Mouse (Mus musculus): ENCODE measurements around the gene Aff2. TPM values are rescaled to one million over a fixed set of nuclear protein-coding genes. Genes with fewer than 3 reads are reported as not detected.

Aff2 gene
- polyA plus RNA-seq, 1 experiment from 2014 or later: 3.2 TPM

- Histone ChIP-seq H3K27me3 (replicated peaks) (no peaks in the 10 kb centered on the region), H3K9ac (no peak overlapping the region), H3K9me3 (no peaks in the 10 kb centered on the region), H3K4me1 (replicated peaks) (no peaks in the 10 kb centered on the region), H3K27ac (no peak overlapping the region), H3K4me2 (replicated peaks) (no peak overlapping the region), H3K4me3 (replicated peaks) (no peak overlapping the region), H3K36me3 (no peaks in the 10 kb centered on the region)
- no peak for ATAC-seq
- 90% methylated on average over 4 of the region's 4 CpGs for WGBS
These were observed 451.7 kb downstream of the Aff2 start for GRCm38 (mm10) chrX:69811798-69812197.

- no peaks in the 10 kb centered on the region for H3K36me3 ChIP-seq
- no peaks in the 10 kb centered on the region for H3K9me3 ChIP-seq
- no peak overlapping the region for H3K27ac ChIP-seq
- no peak overlapping the region for H3K4me3 ChIP-seq (replicated peaks)
- H3K4me2 ChIP-seq (replicated peaks): no peak overlapping the region
- H3K9ac ChIP-seq: no peak overlapping the region
- no peaks in the 10 kb centered on the region for H3K27me3 ChIP-seq (replicated peaks)
- no peaks in the 10 kb centered on the region for H3K4me1 ChIP-seq (replicated peaks)
- WGBS: 89% methylated on average over 2 of the region's 2 CpGs
- ATAC-seq: no peak
These were observed 455.0 kb downstream of the Aff2 start for GRCm38 (mm10) chrX:69815054-69815453.

- no peak for ATAC-seq
- no peak overlapping the region for H3K9ac ChIP-seq
These were observed 457.6 kb downstream of the Aff2 start for GRCm38 (mm10) chrX:69817679-69818078.

GRCm38 (mm10) chrX:69818188-69818587, 458.1 kb downstream of the Aff2 start:
- ATAC-seq: no peak
- Histone ChIP-seq H3K4me3 (replicated peaks) (no peak overlapping the region), H3K4me2 (replicated peaks) (no peak overlapping the region), H3K27ac (no peak overlapping the region), H3K27me3 (replicated peaks) (no peaks in the 10 kb centered on the region), H3K4me1 (replicated peaks) (no peaks in the 10 kb centered on the region), H3K36me3 (no peaks in the 10 kb centered on the region), H3K9me3 (no peaks in the 10 kb centered on the region), H3K9ac (no peak overlapping the region)
- 67% methylated on average over 5 of the region's 5 CpGs for WGBS

More at GRCm38 (mm10) chrX:69817679-69818078, 457.6 kb downstream of the Aff2 start:
- Histone ChIP-seq H3K9me3 (no peaks in the 10 kb centered on the region), H3K36me3 (no peaks in the 10 kb centered on the region), H3K27me3 (replicated peaks) (no peaks in the 10 kb centered on the region), H3K4me2 (replicated peaks) (no peak overlapping the region), H3K4me3 (replicated peaks) (no peak overlapping the region), H3K4me1 (replicated peaks) (no peaks in the 10 kb centered on the region), H3K27ac (no peak overlapping the region)
- 89% methylated on average over 3 of the region's 3 CpGs for WGBS

- Histone ChIP-seq H3K4me2 (replicated peaks) (no peak overlapping the region), H3K4me3 (replicated peaks) (no peak overlapping the region), H3K27me3 (replicated peaks) (no peaks in the 10 kb centered on the region), H3K36me3 (no peaks in the 10 kb centered on the region), H3K9me3 (no peaks in the 10 kb centered on the region), H3K9ac (no peak overlapping the region), H3K27ac (no peak overlapping the region), H3K4me1 (replicated peaks) (no peaks in the 10 kb centered on the region)
- no peak for ATAC-seq
- WGBS: 92% methylated on average over 5 of the region's 5 CpGs
These were observed 507.5 kb downstream of the Aff2 start for GRCm38 (mm10) chrX:69867601-69868000.

DNA sequence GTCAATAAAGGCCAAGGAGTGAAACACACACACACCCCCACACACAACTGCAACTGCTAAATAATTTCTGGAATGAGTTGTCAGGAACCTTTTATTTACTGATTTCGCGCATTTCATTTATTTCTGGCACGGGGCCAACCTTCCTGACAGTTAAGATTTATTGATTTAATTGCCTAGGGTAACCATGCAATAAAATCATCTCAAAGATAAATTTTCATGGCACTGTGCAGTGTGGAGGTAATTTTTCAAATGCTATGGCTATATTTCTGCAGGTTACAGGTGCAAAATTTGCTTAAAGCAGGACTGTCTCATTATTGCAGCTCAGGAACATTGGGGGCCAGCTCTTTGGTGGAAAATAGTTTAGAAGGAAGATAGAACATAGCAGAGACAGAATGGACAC, 531.6 kb downstream of the Aff2 start:
- Histone ChIP-seq H3K9ac (no peak overlapping the region), H3K36me3 (no peaks in the 10 kb centered on the region), H3K27me3 (replicated peaks) (no peaks in the 10 kb centered on the region), H3K4me3 (replicated peaks) (no peak overlapping the region), H3K9me3 (no peaks in the 10 kb centered on the region), H3K4me2 (replicated peaks) (no peak overlapping the region), H3K27ac (no peak overlapping the region), H3K4me1 (replicated peaks) (no peaks in the 10 kb centered on the region)
- 47% methylated on average over 3 of the region's 3 CpGs for WGBS
- peak; percentile 90 for ATAC-seq
